Mouse (Mus musculus) olfactory bulb, adult 2 months (tissue): ENCODE results near the gene Slc44a3.

Source experiments
- CTCF ChIP-seq: fragments of 200-500 bp; IDR thresholded peaks from 2 replicates; pipeline ENCODE4 v1.5.1; 2012; ENCODE audit warnings: low read depth, mild to moderate bottlenecking, low read length, moderate library complexity; ENCODE audit not compliant: insufficient read depth
- POLR2A ChIP-seq: fragments of 200-500 bp; IDR thresholded peaks from 2 replicates; pipeline ENCODE4 v1.6.1; 2012; ENCODE audit warnings: mild to moderate bottlenecking, low read depth, low read length, moderate library complexity; ENCODE audit not compliant: insufficient read depth

- no peak for TF ChIP-seq POLR2A
- TF ChIP-seq CTCF, result no peak
These were observed 38.4 kb upstream of the Slc44a3 start for GRCm38 (mm10) chr3:121570623-121571022.
